Mouse (Mus musculus): Measurements from ENCODE around the gene Hdac10.

The Hdac10 gene

GRCm38 (mm10) chr15:89076156-89076731 is 52.3 kb downstream of the Hdac10 start:
- CTCF ChIA-PET, result interaction anchor here (1.0 kb wide), 1 partner anchor 135 kb away, joined by 6 read pairs; the partner anchor contains the start of gene Ppp6r2

DNA sequence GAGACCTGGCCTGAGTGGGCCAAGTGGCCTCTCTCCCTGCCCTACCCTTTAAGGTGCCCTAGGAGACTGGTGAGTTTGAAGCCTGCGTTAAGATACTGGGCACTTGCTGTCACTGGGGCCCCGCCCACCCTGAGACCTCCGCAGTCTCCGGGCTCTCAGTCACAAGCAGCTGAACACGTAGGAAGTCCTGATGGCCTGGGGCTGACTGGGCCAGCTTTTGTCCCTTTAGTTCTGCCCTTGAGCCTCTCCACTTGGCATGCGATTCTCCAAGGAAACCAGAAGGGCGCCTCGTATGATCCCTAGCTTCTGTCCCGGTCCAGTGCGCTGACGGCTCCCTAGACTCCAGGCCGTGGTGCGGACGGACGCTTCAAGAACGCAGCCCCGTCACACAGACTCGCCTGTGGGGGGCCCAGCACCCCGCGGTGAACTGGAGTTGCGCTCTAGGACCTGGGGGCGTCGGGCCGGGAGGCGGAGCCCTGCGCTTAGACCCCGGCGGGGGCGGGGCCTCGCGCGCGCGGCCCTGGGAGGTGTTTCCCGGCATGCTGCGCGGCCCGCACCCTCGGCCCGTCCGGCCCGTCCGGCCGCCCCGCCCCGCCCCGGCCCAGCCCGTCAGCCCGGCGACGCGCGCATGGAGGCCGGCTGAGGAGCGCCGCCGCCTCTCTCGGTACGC is 52.9 kb downstream of the Hdac10 start:
- CTCF ChIA-PET, result interaction anchor here (1.0 kb wide), 1 partner anchor 136 kb away, joined by 6 read pairs; the partner anchor contains the start of gene Ppp6r2

DNA sequence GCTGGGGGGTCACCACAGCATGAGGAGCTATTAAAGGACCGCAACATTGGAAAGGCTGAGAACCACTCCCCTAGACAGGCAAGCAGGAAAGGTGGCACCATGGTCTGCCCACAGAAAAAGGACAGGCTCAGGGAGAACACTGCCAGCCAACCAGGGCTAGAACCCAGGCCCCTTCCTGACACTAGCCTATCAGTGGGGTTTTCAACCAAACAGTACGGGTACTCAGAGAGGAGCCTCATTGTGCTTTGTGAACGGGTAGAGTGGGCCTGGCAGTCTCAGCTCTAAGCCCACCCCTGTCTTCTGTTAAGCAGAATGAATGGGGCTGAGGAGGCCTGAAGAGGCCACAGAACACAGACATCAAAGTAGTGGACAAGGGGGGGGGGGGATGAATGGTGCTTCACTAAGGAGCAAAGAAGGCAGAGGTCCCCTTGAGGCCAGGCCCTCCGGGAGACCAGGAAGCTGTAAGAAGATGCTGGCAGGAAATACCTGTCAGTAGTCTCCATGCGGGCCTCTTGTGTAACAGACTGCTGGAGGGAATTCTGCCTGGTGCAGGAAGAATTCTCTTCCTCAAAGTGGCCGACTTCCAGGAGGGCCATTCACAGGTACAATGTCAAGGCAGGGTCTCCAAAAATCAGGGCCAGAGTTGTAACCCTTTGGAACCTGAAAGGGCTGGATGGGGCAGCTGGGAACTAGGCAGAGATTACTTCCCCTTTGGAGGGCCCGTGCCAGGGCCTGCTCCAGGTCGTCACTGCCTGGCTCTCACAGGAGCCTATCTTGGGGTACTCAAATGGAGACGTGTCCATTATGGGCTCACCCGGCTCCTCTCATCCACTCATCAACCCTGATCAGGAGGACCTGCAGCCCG is 53.7 kb downstream of the Hdac10 start, which contains the start of gene Trabd:
Gene Trabd (plus strand): TSS at position 512 of the 865 bp plus-strand sequence.
- CTCF ChIA-PET, result interaction anchor here (1.0 kb wide), 1 partner anchor 136 kb away, joined by 6 read pairs; the partner anchor contains the start of gene Ppp6r2

DNA sequence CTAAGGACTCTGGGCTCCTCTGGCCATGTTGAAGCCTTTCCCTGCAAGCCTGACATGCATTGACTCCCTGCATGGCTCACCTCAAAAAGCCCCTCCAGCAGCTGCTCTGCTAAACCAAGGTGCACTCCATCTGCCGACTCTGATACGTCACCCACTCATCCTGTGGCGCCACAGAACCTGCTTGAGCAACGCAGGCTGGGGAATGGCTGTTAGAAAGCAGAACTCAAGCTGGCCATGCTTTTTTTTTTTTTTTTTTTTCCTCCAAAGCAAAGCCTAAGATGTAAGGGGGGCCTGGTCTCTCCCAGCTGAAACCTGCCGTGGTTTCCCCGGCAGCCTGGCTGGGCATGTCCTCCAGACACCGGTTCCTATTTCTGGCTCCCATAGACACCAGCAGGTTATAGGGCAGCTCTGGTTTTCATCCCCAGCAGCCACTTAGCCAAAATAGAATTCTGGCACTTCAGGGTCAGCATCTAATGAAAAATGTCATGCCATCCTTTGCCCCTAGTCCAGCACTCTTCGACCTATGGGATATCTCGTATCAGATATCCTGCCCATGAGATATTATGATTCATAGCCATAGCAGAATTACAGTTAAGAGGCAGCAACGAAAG is 54.4 kb downstream of the Hdac10 start:
- CTCF ChIA-PET, result no interaction called here

Measured in spleen, embryonic (tissue).